In the genomic region with DNA sequence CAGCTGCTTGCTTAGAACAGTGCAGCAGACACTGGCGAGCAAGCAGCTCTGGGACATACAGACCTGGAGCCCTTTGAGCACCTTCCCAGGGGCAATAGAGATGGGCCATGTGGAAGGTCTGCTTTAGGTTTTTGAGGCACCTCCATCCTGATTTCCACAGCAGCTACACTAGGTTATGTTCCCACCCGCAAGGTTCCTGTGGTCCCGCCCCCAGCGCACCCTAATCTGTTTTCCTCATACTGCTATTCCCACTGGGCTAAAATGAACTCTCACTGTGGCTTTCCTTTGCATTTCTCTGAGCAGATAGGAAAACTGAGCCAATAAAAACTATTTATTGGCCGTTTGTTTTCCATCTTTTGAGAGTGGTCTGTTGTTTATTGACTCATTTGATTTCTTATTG, we compare ENCODE assay signal across 27 mouse cellular contexts.
"Had no signal": no experiment of that assay in that cellular context is flagged by ENCODE, and none has a peak within 500 bp of the region (broad histone marks: within the 10 kb centered on the region; RNA-seq: fewer than 3 reads in every experiment).

No protein-coding gene starts in this region.

- H3K4me3 ChIP-seq: heart, embryonic 10.5 days; heart, embryonic 13.5 days; heart, embryonic 15.5 days; hindbrain, embryonic 10.5 days; hindbrain, embryonic 12.5 days; intestine, embryonic 15.5 days; kidney, embryonic 15.5 days; layer of hippocampus, adult 2 months; left cerebral cortex, adult 2 months; limb, embryonic 10.5 days; limb, embryonic 12.5 days; liver, embryonic 13.5 days; liver, embryonic 15.5 days had no signal

- H3K9me3 ChIP-seq: heart, embryonic 10.5 days; heart, embryonic 13.5 days; heart, embryonic 15.5 days; hindbrain, embryonic 10.5 days; hindbrain, embryonic 12.5 days; intestine, embryonic 15.5 days; kidney, embryonic 15.5 days; limb, embryonic 10.5 days; limb, embryonic 12.5 days; liver, embryonic 13.5 days; liver, embryonic 15.5 days had no signal

- H3K36me3 ChIP-seq: heart, embryonic 10.5 days; heart, embryonic 13.5 days; heart, embryonic 15.5 days; hindbrain, embryonic 10.5 days; hindbrain, embryonic 12.5 days; intestine, embryonic 15.5 days; kidney, embryonic 15.5 days; limb, embryonic 10.5 days; limb, embryonic 12.5 days; liver, embryonic 13.5 days; liver, embryonic 15.5 days had no signal

- H3K4me1 ChIP-seq: hindbrain, embryonic 12.5 days; liver, embryonic 13.5 days; liver, embryonic 15.5 days had no signal

- H3K27me3 ChIP-seq: heart, embryonic 13.5 days; heart, embryonic 15.5 days; intestine, embryonic 15.5 days; kidney, embryonic 15.5 days; limb, embryonic 12.5 days; liver, embryonic 13.5 days; liver, embryonic 15.5 days had no signal

- H3K9ac ChIP-seq: heart, embryonic 13.5 days; heart, embryonic 15.5 days; hindbrain, embryonic 12.5 days; hindbrain, embryonic 14.5 days; intestine, embryonic 15.5 days; kidney, embryonic 15.5 days; limb, embryonic 12.5 days; liver, embryonic 13.5 days; liver, embryonic 15.5 days had no signal

- ATAC-seq: hindbrain, embryonic 16.5 days; inflammation-experienced regulatory T-cells, adult 6 months; intestine, embryonic 15.5 days; intestine, postnatal 0 days had no signal

- DNase-seq: gastrocnemius, postnatal 14 days; heart, postnatal 14 days; heart, postnatal 4 days; kidney, adult 18-20 months; kidney, adult 8-10 months; kidney, postnatal 10 days; kidney, postnatal 25 days; kidney, postnatal 4 days; liver; liver, embryonic 13.5 days had no signal

- H3K4me2 ChIP-seq: heart, embryonic 13.5 days; heart, embryonic 15.5 days; hindbrain, embryonic 12.5 days; hindbrain, embryonic 14.5 days; intestine, embryonic 15.5 days; kidney, embryonic 15.5 days; limb, embryonic 12.5 days; liver, embryonic 11.5 days; liver, embryonic 13.5 days; liver, embryonic 15.5 days had no signal

- H3K27ac ChIP-seq: heart, embryonic 10.5 days; heart, embryonic 13.5 days; heart, embryonic 15.5 days; hindbrain, embryonic 10.5 days; hindbrain, embryonic 12.5 days; hindbrain, embryonic 14.5 days; intestine, embryonic 15.5 days; kidney, embryonic 15.5 days; layer of hippocampus, adult 2 months; left cerebral cortex, adult 2 months; limb, embryonic 10.5 days; limb, embryonic 12.5 days; liver, embryonic 13.5 days; liver, embryonic 15.5 days had no signal
